Mouse (Mus musculus): ENCODE measurements around the gene Poc1a.

DNA sequence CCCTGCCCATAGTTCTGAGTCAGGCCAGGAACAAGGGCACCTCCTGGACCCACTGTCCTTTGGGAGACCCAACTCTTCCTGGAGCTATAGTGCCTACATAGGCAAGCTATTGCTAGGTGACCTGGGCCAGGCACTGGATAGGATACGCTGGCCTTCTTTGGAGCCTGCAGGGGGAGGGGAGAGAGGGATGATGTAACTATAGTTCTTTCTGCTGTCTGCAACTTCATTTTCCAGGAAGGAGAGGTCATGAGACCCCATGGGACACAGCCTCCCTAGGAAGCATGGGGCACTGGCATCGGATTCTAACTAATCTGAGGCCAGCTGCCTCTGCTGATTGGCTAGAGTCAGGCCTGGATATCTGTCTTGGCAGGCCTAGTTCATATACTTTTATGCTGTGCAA, 38.2 kb downstream of the Poc1a start:
- TF ChIP-seq CTCF (IDR thresholded peaks at IDR 0.05; ENCODE audit: low read depth, low read length) (no peak), GATA1 (IDR thresholded peaks at IDR 0.05; ENCODE audit: borderline replicate concordance, low read length) (no peak), TAL1 (conservative IDR thresholded peaks at IDR 0.05; ENCODE audit: low read depth, low read length) (no peak), GATA2 (IDR thresholded peaks at IDR 0.05; ENCODE audit: borderline replicate concordance, low read depth, low read length) (no peak), POLR2AphosphoS5 (IDR thresholded peaks at IDR 0.05; ENCODE audit: insufficient replicate concordance, low read depth, low read length) (no peak)

All from G1E (cell line).